Mouse (Mus musculus) heart, adult 8-10 months (tissue): Measurements from ENCODE around the gene Dtx3. TPM values are rescaled to one million over a fixed set of nuclear protein-coding genes. Genes with fewer than 3 reads are reported as not detected.
"Not testable (repeated sequence)": the region's sequence is repeated elsewhere in the genome, so short reads cannot be mapped to it uniquely, and the experiment has no call there.

ENCODE experiments used
- DNase-seq: peaks from one replicate; pipeline ENCODE4 v3.0.0; 2022; ENCODE audit warnings: low spot score
- total RNA-seq, 4 experiments: library from RNA; stranded (reverse); gene quantifications; 2 replicates each; pipeline ENCODE4 v1.2.4; 2022

Gene Dtx3
- total RNA-seq, 4 experiments from 2014 or later: 18.1 to 29.6 (median 24.2) TPM

GRCm38 (mm10) chr10:127205373-127205772 is 9.8 kb upstream of the Dtx3 start:
- DNase-seq: no peak

GRCm38 (mm10) chr10:127204589-127204988 is 9.1 kb upstream of the Dtx3 start:
- DNase-seq: no peak

- no peak for DNase-seq
These were observed 7.6 kb upstream of the Dtx3 start for GRCm38 (mm10) chr10:127203106-127203505.

- DNase-seq: no peak
These were observed 4.8 kb upstream of the Dtx3 start for GRCm38 (mm10) chr10:127200279-127200678.

GRCm38 (mm10) chr10:127199474-127199873 is 3.9 kb upstream of the Dtx3 start:
- no peak for DNase-seq

- DNase-seq: no peak
These were observed 3.5 kb upstream of the Dtx3 start for GRCm38 (mm10) chr10:127199068-127199467.

- no peak for DNase-seq
These were observed 3.0 kb upstream of the Dtx3 start for GRCm38 (mm10) chr10:127198492-127198891.

- no peak for DNase-seq
These were observed 2.1 kb upstream of the Dtx3 start for GRCm38 (mm10) chr10:127197505-127198110.

- DNase-seq: no peak
These were observed 1.6 kb upstream of the Dtx3 start for GRCm38 (mm10) chr10:127197104-127197503.

GRCm38 (mm10) chr10:127196392-127196791 is 864 bp upstream of the Dtx3 start:
- peak; percentile 82 for DNase-seq

- DNase-seq: peak; percentile 66
These were observed 850 bp downstream of the Dtx3 start for GRCm38 (mm10) chr10:127194428-127195327.

GRCm38 (mm10) chr10:127193011-127193410 is 2.5 kb downstream of the Dtx3 start:
- DNase-seq: no peak

- not testable (repeated sequence) for DNase-seq
These were observed 3.5 kb downstream of the Dtx3 start for GRCm38 (mm10) chr10:127192057-127192328.

- no peak for DNase-seq
These were observed 4.1 kb downstream of the Dtx3 start for GRCm38 (mm10) chr10:127191191-127192056.

GRCm38 (mm10) chr10:127190398-127191190 is 4.9 kb downstream of the Dtx3 start:
- DNase-seq: no peak

GRCm38 (mm10) chr10:127189651-127190381 is 5.7 kb downstream of the Dtx3 start, which contains the start of gene Arhgef25:
Gene Arhgef25, minus strand, starts transcription at chr10:127190083.
- peak; percentile 69 for DNase-seq

GRCm38 (mm10) chr10:127189116-127189650 is 6.3 kb downstream of the Dtx3 start:
- no peak for DNase-seq

- no peak for DNase-seq
These were observed 6.9 kb downstream of the Dtx3 start for GRCm38 (mm10) chr10:127188465-127189115.

GRCm38 (mm10) chr10:127188079-127188453 is 7.5 kb downstream of the Dtx3 start:
- DNase-seq: no peak
